Mouse (Mus musculus): Measurements from ENCODE around the gene Ptprd.

Gene Ptprd

GRCm38 (mm10) chr4:75995841-75996240 is 2215.9 kb downstream of the Ptprd start:
- no peak for DNase-seq

GRCm38 (mm10) chr4:75994576-75994975 is 2217.2 kb downstream of the Ptprd start:
- no peak for DNase-seq

GRCm38 (mm10) chr4:75993092-75993491 is 2218.7 kb downstream of the Ptprd start:
- DNase-seq = no peak

GRCm38 (mm10) chr4:75991621-75992245 is 2220.0 kb downstream of the Ptprd start:
- DNase-seq = no peak

- DNase-seq = no peak
These were observed 2237.0 kb downstream of the Ptprd start for GRCm38 (mm10) chr4:75974728-75975127.

GRCm38 (mm10) chr4:75973322-75973721 is 2238.4 kb downstream of the Ptprd start:
- no peak for DNase-seq

- DNase-seq = no peak
These were observed 2241.8 kb downstream of the Ptprd start for GRCm38 (mm10) chr4:75969961-75970360.

GRCm38 (mm10) chr4:75968618-75969017 is 2243.1 kb downstream of the Ptprd start:
- no peak for DNase-seq

- no peak for DNase-seq
These were observed 2246.0 kb downstream of the Ptprd start for GRCm38 (mm10) chr4:75965810-75966209.

GRCm38 (mm10) chr4:75962916-75963315 is 2248.8 kb downstream of the Ptprd start:
- DNase-seq = no peak

- no peak for DNase-seq
These were observed 2249.9 kb downstream of the Ptprd start for GRCm38 (mm10) chr4:75961865-75962264.

- no peak for DNase-seq
These were observed 2258.3 kb downstream of the Ptprd start for GRCm38 (mm10) chr4:75953349-75954060.

- DNase-seq = no peak
These were observed 2261.2 kb downstream of the Ptprd start for GRCm38 (mm10) chr4:75950582-75950981.

- no peak for DNase-seq
These were observed 2316.9 kb downstream of the Ptprd start for GRCm38 (mm10) chr4:75894871-75895270.

All from right cerebral cortex, postnatal 14 days (tissue).